Mouse (Mus musculus): ENCODE data around the gene Gm21788.
"Not testable (repeated sequence)": the region's sequence is repeated elsewhere in the genome, so short reads cannot be mapped to it uniquely, and the experiment has no call there.

The Gm21788 gene

DNA sequence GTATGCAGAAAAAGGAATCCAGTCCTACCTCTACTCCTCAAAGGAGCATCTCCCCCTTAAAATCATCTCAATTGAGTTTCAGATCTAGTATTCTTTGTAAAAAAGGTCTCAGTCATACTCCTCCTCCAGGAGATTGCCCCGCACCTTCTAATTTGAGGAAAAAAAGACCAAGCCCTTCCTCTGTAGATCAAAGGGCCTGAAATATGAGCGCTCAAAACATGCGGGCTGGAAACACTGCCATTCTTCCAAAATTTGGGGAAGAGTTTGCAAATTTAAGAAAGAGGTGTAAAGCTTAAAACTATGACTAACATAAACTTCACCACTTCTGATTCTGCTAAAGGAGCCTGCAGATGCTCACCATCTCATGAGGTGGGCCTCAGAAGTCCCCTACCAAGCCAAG, at the start of gene Gm21788:
Gm21788 (plus strand) TSS at position 301 of the 400 bp plus-strand sequence.
- DNase-seq = not testable (repeated sequence)
